Mouse (Mus musculus) neural tube, embryonic 13.5 days (tissue): ENCODE data around the gene Rgs2. TPM values are rescaled to one million over a fixed set of nuclear protein-coding genes. Genes with fewer than 3 reads are reported as not detected.

Experiments
- ATAC-seq: fragments of 200-750 bp; cut with Nextera tagmentation; 2 replicates; pipeline ENCODE4 v1.8.0; 2017; ENCODE audit warnings: low read depth, mild to moderate bottlenecking, moderate TSS enrichment, moderate library complexity
- H3K27ac ChIP-seq: fragments of 300-500 bp; sonication (generic); replicated peaks from 2 replicates; pipeline ENCODE4 v1.5.1; 2015; ENCODE audit warnings: moderate library complexity, mild to moderate bottlenecking, inconsistent platforms
- H3K27me3 ChIP-seq: fragments of 300-500 bp; sonication (generic); 2 replicates; pipeline ENCODE4 v1.6.1; 2015; ENCODE audit warnings: mild to moderate bottlenecking, inconsistent platforms
- H3K36me3 ChIP-seq: fragments of 300-500 bp; sonication (generic); 2 replicates; pipeline ENCODE4 v1.6.1; 2015; ENCODE audit warnings: mild to moderate bottlenecking, inconsistent platforms
- H3K4me1 ChIP-seq: fragments of 300-500 bp; sonication (generic); replicated peaks from 2 replicates; pipeline ENCODE4 v1.6.1; 2015; ENCODE audit warnings: inconsistent platforms
- H3K4me2 ChIP-seq: fragments of 300-500 bp; sonication (generic); 2 replicates; pipeline ENCODE4 v1.6.1; 2015; ENCODE audit warnings: inconsistent platforms, mild to moderate bottlenecking, moderate library complexity
- H3K4me3 ChIP-seq: fragments of 300-500 bp; sonication (generic); 2 replicates; pipeline ENCODE4 v1.5.1; 2015; ENCODE audit warnings: mild to moderate bottlenecking, inconsistent platforms
- H3K9ac ChIP-seq: fragments of 300-500 bp; sonication (generic); 2 replicates; pipeline ENCODE4 v1.6.1; 2015; ENCODE audit warnings: moderate library complexity, mild to moderate bottlenecking, inconsistent platforms
- H3K9me3 ChIP-seq: fragments of 300-500 bp; sonication (generic); 2 replicates; pipeline ENCODE4 v1.6.1; 2016; ENCODE audit warnings: inconsistent platforms
- WGBS: fragments of 180-500 bp; shearing (Covaris S2); methylation state at CpG from one replicate; pipeline ENCODE4 v1.1.7; 2015; 5-methylcytosine and 5-hydroxymethylcytosine counted together
- polyA plus RNA-seq: library from polyadenylated mRNA; unstranded; fragments of >200 nt; fragmentation: Nextera tagmentation; extraction: Ambion mirVana; gene quantifications from 2 replicates; pipeline ENCODE4 v1.2.1, GENCODE M21; 2015

Gene Rgs2
- polyA plus RNA-seq, 1 experiment from 2014 or later, result 114 TPM

DNA sequence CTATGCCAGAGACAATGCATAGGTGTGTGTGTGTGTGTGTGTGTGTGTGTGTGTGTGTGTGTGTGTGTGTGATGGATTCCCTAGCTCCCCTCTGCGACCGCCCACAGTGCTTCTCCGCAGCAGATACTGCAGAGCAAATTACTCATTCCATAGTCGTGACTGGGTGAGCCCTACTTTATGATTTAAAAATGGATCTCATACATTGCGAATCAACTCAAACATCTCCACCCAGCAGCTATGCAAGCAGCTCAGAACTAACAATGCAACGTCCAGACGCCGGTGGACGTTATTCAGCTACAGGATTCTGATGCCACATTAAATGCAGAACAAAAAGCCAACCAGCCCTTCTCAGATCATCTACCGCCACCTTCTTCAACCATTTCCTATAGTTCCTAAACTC lies 545 bp downstream of the Rgs2 start:
- peaks cover 34% of the 10 kb centered on the region for H3K4me1 ChIP-seq
- peaks cover 18% of the 10 kb centered on the region for H3K36me3 ChIP-seq
- peak; percentile 34 for ATAC-seq
- 4% methylated on average over 10 of the region's 10 CpGs for WGBS
- peak overlapping the region; percentile 88 for H3K27ac ChIP-seq
- H3K4me3 ChIP-seq, result peak overlapping the region; percentile 74
- H3K4me2 ChIP-seq, result peak overlapping the region; percentile 93
- no peaks in the 10 kb centered on the region for H3K9me3 ChIP-seq
- H3K27me3 ChIP-seq, result no peaks in the 10 kb centered on the region
- peak overlapping the region; percentile 87 for H3K9ac ChIP-seq

GRCm38 (mm10) chr1:144002715-144003066 lies 1.3 kb downstream of the Rgs2 start:
- Histone ChIP-seq H3K9ac (peak overlapping the region; percentile 87), H3K4me2 (peak overlapping the region; percentile 93), H3K4me3 (peak overlapping the region; percentile 74), H3K27ac (peak overlapping the region; percentile 88; the same call in 1 of the 2 replicates), H3K36me3 (peaks cover 18% of the 10 kb centered on the region), H3K27me3 (no peaks in the 10 kb centered on the region), H3K4me1 (peaks cover 34% of the 10 kb centered on the region), H3K9me3 (no peaks in the 10 kb centered on the region)
- WGBS, result 72% methylated on average over 4 of the region's 4 CpGs
- ATAC-seq, result no peak

DNA sequence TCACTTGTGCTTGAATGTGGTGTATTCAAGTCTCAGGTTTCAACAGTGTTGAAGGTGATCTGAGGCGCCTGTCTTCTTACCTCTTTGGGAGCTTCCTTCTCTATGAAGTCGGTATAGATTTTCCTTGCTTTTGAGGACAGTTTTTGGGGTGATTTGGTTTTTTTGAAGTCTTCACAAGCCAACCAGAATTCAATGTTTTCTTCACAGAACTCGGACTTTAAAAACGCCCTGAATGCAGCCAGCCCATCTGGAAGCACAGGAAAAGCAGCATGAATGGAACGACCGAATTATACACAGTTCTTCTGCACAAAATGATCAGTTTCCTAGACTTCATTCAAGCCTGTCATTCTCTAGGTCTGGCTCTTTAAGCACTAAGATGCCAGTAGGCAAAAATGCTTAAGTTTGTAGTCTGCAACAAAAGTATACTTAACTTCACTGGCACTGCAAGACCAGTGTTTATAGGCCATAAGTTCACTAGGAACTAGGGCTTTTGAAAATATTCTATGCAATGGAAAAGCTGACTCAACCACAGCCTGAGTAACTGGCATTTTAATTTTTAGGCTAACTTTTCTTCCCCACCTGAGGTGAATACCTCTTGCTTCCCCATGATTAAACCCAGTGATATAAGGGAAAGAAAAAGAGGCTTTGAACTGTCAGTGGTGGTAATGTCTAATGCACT lies 1.8 kb downstream of the Rgs2 start:
- 86% methylated on average over 6 of the region's 6 CpGs for WGBS

GRCm38 (mm10) chr1:144000246-144000645 lies 3.7 kb downstream of the Rgs2 start:
- ATAC-seq, result no peak
- 88% methylated on average over 4 of the region's 4 CpGs for WGBS
- Histone ChIP-seq H3K4me2 (no peak overlapping the region), H3K9me3 (no peaks in the 10 kb centered on the region), H3K27me3 (no peaks in the 10 kb centered on the region), H3K9ac (no peak overlapping the region), H3K36me3 (peaks cover 18% of the 10 kb centered on the region), H3K4me1 (peaks cover 31% of the 10 kb centered on the region), H3K4me3 (no peak overlapping the region), H3K27ac (no peak overlapping the region)

More for the DNA sequence above, 1.8 kb downstream of the Rgs2 start:
- Histone ChIP-seq H3K4me1 (peaks cover 34% of the 10 kb centered on the region), H3K4me2 (peak overlapping the region; percentile 93), H3K36me3 (peaks cover 18% of the 10 kb centered on the region), H3K9me3 (no peaks in the 10 kb centered on the region), H3K4me3 (peak overlapping the region; percentile 74), H3K9ac (peak overlapping the region; percentile 87), H3K27me3 (no peaks in the 10 kb centered on the region), H3K27ac (no peak overlapping the region)
- ATAC-seq, result no peak

DNA sequence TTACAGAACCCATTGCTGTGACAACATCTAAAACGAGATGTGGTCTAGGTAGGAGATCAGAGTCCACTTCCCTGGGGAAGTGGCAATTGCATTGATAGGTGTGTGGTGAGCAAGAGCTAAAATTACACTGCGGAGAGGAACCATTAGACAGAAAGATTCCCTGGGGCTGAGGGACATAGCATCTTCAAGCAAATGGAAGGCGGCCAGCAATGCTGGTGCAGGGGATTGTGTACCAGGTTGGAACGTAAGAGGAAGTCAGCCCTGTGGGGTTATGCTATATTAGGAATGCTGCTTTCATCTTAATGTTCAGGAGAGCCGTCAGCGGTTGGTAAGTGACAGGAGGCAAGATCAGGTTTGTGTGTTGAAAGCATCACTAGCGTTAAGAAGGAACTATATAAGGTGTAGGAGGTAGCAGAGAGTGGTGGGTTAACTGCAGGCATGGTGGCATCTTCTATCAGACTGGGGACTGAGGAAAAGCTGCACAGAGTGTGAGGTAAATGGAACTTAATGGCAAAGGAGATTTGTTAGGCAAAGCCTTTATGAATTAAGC lies 4.5 kb downstream of the Rgs2 start:
- Histone ChIP-seq H3K27ac (0 out of 2 replicates have a peak overlapping the region, but pooled peaks have one; percentile 2), H3K36me3 (peaks cover 18% of the 10 kb centered on the region), H3K4me2 (no peak overlapping the region), H3K4me1 (peaks cover 24% of the 10 kb centered on the region), H3K4me3 (no peak overlapping the region), H3K27me3 (no peaks in the 10 kb centered on the region), H3K9ac (no peak overlapping the region), H3K9me3 (no peaks in the 10 kb centered on the region)
- 63% methylated on average over 7 of the region's 7 CpGs for WGBS
- ATAC-seq, result no peak

- Histone ChIP-seq H3K4me3 (no peak overlapping the region), H3K27ac (no peak overlapping the region), H3K9ac (no peak overlapping the region), H3K27me3 (no peaks in the 10 kb centered on the region), H3K4me1 (peaks cover 3% of the 10 kb centered on the region), H3K9me3 (no peaks in the 10 kb centered on the region), H3K36me3 (no peaks in the 10 kb centered on the region), H3K4me2 (no peak overlapping the region)
- 85% methylated on average over 1 of the region's 1 CpGs for WGBS
- ATAC-seq, result no peak
These were observed 10.9 kb downstream of the Rgs2 start for GRCm38 (mm10) chr1:143993026-143993425.

- no peaks in the 10 kb centered on the region for H3K27me3 ChIP-seq
- H3K9ac ChIP-seq, result no peak overlapping the region
- peaks cover 3% of the 10 kb centered on the region for H3K4me1 ChIP-seq
- H3K4me3 ChIP-seq, result no peak overlapping the region
- WGBS, result 86% methylated on average over 2 of the region's 2 CpGs
- no peak overlapping the region for H3K4me2 ChIP-seq
- no peaks in the 10 kb centered on the region for H3K36me3 ChIP-seq
- no peak for ATAC-seq
- H3K9me3 ChIP-seq, result no peaks in the 10 kb centered on the region
- no peak overlapping the region for H3K27ac ChIP-seq
These were observed 11.4 kb downstream of the Rgs2 start for GRCm38 (mm10) chr1:143992528-143992927.

- Histone ChIP-seq H3K9me3 (no peaks in the 10 kb centered on the region), H3K4me1 (peaks cover 3% of the 10 kb centered on the region), H3K27ac (no peak overlapping the region), H3K27me3 (no peaks in the 10 kb centered on the region), H3K4me3 (no peak overlapping the region), H3K9ac (no peak overlapping the region), H3K4me2 (no peak overlapping the region), H3K36me3 (no peaks in the 10 kb centered on the region)
- WGBS, result 37% methylated on average over 5 of the region's 5 CpGs
- ATAC-seq, result no peak
These were observed 13.7 kb downstream of the Rgs2 start for GRCm38 (mm10) chr1:143990263-143990662.

GRCm38 (mm10) chr1:143989773-143990172 lies 14.2 kb downstream of the Rgs2 start:
- H3K9ac ChIP-seq, result no peak overlapping the region
- H3K4me1 ChIP-seq, result peaks cover 3% of the 10 kb centered on the region
- 6% methylated on average over 5 of the region's 5 CpGs for WGBS
- no peak overlapping the region for H3K27ac ChIP-seq
- ATAC-seq, result peak; percentile 65; the same call in 1 of the 2 replicates
- H3K36me3 ChIP-seq, result no peaks in the 10 kb centered on the region
- no peak overlapping the region for H3K4me2 ChIP-seq
- no peak overlapping the region for H3K4me3 ChIP-seq
- no peaks in the 10 kb centered on the region for H3K27me3 ChIP-seq
- H3K9me3 ChIP-seq, result no peaks in the 10 kb centered on the region

- Histone ChIP-seq H3K9ac (no peak overlapping the region), H3K4me3 (no peak overlapping the region), H3K36me3 (no peaks in the 10 kb centered on the region), H3K27me3 (no peaks in the 10 kb centered on the region), H3K27ac (no peak overlapping the region), H3K4me2 (no peak overlapping the region), H3K4me1 (peaks cover 3% of the 10 kb centered on the region), H3K9me3 (no peaks in the 10 kb centered on the region)
- no peak for ATAC-seq
- WGBS, result 83% methylated on average over 6 of the region's 6 CpGs
These were observed 15.2 kb downstream of the Rgs2 start for GRCm38 (mm10) chr1:143988756-143989155.

DNA sequence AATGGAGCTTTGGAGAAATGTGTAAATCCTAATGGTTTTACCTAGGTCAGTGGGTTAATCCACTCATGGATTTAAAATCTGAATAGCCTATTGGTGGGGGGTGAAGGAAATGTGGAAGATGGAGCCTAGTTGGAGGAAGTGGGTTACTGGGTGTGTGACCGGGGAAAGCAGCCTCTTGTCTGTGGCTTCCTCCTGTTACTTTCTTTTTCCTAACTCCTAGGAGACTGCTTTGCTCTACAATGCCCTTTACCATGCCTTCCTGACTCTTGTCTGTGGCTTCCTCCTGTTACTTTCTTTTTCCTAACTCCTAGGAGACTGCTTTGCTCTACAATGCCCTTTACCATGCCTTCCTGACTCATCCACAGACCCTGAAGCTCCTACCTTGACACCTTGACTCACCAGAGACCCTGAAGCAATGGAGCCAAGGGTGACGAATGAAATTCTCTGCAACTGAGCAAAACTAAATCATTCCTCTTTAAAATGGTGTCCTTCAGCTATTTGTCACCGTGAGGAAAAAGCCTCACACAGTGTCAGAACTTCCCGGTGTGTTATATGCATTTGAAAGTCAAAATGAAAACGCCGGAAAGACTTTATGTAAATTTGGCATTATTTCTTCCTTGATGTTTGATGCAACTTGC lies 18.9 kb downstream of the Rgs2 start:
- Histone ChIP-seq H3K27ac (no peak overlapping the region), H3K9me3 (no peaks in the 10 kb centered on the region), H3K4me1 (peaks cover 4% of the 10 kb centered on the region), H3K36me3 (no peaks in the 10 kb centered on the region), H3K9ac (no peak overlapping the region), H3K4me2 (no peak overlapping the region), H3K27me3 (no peaks in the 10 kb centered on the region), H3K4me3 (no peak overlapping the region)
- no peak for ATAC-seq
- 78% methylated on average over 6 of the region's 6 CpGs for WGBS

DNA sequence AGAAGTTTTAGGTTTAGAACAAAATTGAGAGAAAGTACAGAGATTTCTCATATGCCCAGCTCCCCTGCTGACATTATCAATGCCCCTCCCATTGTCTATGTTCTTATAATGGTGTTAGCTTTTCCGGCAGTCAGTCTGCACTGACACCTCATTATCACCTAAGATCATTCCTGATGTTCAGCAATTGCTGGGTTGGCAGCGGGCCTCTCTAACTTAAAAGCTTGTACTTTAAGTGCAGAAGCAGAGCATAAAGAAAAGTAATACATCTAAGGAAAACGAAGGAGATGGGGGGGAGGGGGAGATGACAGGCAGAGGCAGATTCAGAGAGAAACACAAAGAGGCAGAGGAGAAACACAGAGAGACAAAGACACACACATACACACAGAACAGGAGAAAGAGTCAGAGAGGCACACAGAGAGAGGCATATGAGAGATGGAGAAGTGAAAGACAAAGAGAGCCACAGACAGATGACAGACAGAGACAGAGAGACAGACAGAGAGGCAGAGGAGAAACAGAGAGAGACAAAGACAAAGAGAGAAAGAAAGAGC lies 21.1 kb downstream of the Rgs2 start:
- no peaks in the 10 kb centered on the region for H3K36me3 ChIP-seq
- no peak for ATAC-seq
- H3K4me3 ChIP-seq, result no peak overlapping the region
- no peaks in the 10 kb centered on the region for H3K9me3 ChIP-seq
- 36% methylated on average over 3 of the region's 3 CpGs for WGBS
- peaks cover 4% of the 10 kb centered on the region; the same call in 1 of the 2 replicates for H3K4me1 ChIP-seq
- H3K4me2 ChIP-seq, result no peak overlapping the region
- peak overlapping the region; percentile 23; the same call in 1 of the 2 replicates for H3K27ac ChIP-seq
- no peak overlapping the region for H3K9ac ChIP-seq
- no peaks in the 10 kb centered on the region for H3K27me3 ChIP-seq
